Mouse (Mus musculus): Measurements from ENCODE around the gene Ttc26.
"Not testable (repeated sequence)": the region's sequence is repeated elsewhere in the genome, so short reads cannot be mapped to it uniquely, and the experiment has no call there.

Ttc26 gene

DNA sequence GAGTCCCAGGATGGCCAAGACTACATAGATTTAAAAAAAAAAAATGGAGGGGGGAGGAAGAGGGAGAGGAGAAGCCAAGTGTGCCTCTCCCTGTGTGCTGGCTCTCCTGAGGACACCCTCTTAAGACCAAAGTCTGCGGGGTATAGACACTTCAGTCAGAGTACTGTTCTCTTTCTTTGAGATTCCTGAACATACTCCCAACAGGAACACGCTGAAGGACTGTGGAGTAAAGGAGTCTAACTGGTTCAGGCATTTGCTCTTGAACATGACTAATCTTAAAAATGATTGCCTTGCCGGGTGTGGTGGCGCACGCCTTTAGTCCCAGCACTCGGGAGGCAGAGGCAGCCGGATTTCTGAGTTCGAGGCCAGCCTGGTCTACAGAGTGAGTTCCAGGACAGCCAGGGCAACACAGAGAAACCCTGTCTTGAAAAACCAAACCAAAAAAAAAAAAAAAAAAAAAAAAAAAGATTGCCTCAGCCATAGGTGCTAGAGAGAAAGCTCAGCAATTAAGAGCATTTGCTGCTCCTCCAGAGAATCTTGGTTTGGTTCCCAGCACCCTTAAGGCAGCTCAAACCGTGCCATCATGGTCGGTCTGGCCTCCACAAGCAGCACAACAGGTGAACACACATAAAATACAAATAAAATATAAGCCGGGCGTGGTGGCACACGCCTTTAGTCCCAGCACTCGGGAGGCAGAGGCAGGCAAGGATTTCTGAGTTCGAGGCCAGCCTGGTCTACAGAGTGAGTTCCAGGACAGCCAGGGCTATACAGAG is 24.4 kb upstream of the Ttc26 start:
- not testable (repeated sequence) for DNase-seq

GRCm38 (mm10) chr6:38357603-38358252 is 23.5 kb upstream of the Ttc26 start:
- DNase-seq: no peak

DNA sequence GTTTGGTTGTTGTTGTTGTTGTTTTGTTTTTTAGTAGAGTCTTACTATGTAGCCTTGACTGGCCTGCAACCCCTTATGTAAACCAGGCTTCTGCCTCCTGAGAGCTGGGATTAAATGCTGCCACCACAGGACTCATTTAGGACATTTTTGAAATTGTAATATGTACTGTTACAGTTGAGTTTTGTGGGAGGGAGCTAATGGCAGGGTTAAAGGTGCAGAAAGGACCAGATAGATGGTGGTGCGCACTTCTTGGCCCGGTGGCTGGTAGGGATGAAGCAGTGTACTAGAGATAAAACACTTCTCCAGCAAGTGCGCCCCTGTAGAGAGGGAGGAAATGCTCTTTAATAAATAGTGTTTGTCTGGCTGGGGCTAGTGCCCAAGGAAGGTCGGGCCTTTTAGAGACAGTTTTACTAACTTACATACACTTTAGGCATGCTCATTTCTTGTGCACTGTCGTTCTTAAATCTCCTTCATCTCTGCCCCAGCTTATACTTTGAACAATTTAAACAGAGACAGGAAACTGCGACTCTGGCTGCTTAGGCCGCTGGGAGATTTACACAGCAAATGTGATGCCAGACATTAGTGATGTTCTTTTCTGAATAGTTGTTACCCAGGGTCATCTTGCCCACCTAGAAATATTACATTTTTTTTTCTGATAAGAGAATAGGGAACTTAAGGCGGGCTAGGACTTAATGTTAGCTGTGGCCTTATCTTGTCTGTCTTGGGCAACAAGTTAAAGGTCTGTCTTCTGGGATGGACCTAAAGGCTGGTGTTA is 22.8 kb upstream of the Ttc26 start:
- no peak for DNase-seq

DNA sequence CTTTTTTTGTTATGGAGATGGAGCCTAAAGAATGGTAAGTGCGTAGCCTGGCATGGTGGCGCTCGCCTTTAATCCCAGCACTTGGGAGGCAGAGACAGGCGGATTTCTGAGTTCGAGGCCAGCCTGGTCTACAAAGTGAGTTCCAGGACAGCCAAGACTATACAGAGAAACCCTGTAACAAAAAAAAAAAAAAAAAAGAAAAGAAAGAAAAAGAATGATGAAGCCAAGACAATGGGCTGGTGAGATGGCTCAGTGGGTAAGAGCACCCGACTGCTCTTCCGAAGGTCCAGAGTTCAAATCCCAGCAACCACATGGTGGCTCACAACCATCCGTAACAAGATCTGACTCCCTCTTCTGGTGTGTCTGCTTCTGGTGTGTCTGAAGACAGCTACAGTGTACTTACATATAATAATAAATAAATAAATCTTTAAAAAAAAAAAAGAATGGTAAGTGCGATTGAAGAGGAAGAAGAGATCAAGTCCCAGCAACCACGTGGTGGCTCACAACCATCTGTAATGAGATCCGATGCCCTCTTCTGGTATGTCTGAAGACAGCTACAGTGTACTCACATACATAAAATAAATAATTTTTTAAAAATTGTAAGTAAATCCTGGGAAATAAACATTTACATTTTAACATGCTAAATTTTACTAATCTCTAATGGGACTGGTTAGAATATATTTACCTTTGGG is 22.1 kb upstream of the Ttc26 start:
- DNase-seq: not testable (repeated sequence)

DNA sequence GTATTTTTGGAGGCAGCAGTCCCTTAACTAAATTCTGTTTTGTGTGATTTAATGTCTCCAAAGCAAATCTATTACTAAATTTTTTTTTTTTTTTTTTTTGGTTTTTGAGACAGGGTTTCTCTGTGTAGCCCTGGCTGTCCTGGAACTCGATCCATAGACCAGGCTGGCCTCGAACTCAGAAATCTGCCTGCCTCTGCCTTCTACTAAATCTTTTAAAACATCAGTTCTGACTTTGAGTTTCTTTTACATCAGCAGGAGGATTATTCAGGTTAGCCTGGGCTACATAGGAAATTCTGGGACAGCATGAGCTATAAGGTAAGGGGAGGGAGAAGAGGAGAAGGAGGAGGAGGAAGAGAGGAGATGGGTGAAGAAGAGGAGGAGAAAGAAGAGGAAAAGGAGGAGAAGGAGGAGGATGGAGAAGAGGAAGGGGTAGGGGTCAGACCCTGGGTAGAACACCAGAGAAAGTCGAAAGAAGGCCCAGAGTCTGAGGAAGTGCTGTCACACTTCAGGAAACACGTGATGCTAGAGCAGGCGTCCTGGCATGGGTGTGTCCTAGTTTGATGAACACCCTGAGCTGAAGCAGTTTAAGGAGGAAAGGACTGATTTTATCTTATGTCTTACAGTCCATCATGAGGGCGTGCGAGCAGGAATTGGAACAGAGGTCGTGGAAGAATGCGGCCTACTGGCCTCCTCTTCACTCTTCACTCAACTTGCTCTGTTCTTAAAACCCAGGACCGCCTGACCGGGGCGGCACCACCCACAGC is 21.4 kb upstream of the Ttc26 start:
- DNase-seq: no peak

DNA sequence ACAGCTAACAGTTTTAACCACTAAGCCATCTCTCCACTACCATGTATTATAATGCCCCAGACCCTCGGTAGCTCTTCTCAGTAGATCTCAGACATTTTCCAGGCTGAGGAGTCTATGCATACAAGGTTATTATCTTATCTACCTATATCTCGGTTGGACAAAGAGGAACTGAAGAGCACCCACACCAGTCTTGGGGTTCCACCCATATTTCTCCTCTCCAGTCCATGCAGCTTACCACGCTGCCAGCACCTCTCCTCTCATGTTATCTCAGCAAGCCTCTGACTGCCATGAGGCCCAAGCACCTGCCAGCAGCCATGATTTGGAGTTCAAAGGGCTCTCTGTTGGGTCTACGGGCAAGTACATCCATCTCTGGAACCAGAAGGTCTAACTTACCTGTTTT is 20.2 kb upstream of the Ttc26 start:
- DNase-seq: no peak

- no peak for DNase-seq
These were observed 19.3 kb upstream of the Ttc26 start for GRCm38 (mm10) chr6:38361937-38362336.

- no peak for DNase-seq
These were observed 17.9 kb upstream of the Ttc26 start for GRCm38 (mm10) chr6:38363370-38363769.

GRCm38 (mm10) chr6:38364121-38364520 is 17.1 kb upstream of the Ttc26 start:
- no peak for DNase-seq

DNA sequence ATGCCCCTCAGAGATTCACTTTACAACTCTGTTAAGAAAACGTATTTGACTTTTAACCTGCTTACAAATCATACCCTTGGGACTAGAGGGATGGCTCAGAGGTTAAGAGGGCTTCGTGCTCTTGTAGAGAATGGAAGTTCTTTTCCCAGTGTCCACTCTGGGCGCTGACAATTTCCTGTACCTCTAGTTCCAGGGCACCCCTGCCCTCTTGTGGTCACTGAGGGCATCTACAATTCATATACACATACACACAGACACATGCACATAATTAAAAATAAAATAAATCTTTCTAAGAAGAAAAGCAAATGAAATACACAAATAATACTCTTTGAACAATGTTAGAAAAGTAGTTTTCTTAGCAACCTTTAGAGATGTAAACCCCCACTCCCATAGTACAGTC is 11.3 kb upstream of the Ttc26 start:
- no peak for DNase-seq

DNA sequence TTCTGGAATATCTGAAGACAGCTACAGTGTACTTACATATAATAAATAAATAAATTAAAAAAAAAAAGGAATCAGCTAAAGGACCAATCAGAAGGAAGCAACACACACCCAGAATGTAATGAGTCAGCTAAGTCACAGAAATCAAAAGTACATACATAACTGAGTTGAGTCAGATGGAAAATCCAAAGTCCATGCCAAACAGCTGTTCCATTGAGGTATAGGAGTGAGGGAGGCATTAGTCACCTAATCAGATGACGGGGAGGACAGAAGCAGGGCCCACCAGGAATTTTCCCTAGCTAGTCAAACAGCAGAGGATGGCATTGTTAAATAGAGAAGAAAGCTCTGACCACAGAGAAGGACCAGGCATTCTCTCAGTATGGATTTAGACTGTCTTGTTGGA is 7.0 kb upstream of the Ttc26 start:
- DNase-seq: no peak

- DNase-seq: no peak
These were observed 523 bp upstream of the Ttc26 start for GRCm38 (mm10) chr6:38380764-38381128.

DNA sequence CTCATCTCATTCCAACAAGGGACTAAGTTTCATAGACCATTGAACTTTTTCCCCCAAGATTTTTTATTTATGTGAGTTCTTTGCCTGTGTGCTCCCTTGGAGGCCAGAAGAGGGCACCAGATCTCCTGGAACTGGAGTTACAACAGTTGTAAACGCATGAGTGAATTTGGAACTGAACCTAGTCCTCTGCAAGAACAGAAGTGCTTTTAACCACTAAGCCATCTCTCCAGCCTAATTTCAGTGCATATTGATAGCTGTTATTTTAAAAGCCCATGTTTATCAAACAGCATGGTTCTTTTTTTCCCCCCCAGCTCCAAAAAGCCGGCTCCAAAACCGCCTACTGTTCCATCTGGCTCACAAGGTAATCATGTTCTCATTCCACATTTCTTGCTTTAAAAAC is 8.4 kb downstream of the Ttc26 start:
- peak; percentile 14 for DNase-seq

GRCm38 (mm10) chr6:38432457-38432856 is 51.2 kb downstream of the Ttc26 start:
- DNase-seq: not testable (repeated sequence)

- peak; percentile 97 for DNase-seq
These were observed 52.2 kb downstream of the Ttc26 start, which contains the start of gene Ubn2 for GRCm38 (mm10) chr6:38433261-38434033. Ubn2 (plus strand) TSS chr6:38433950.

DNA sequence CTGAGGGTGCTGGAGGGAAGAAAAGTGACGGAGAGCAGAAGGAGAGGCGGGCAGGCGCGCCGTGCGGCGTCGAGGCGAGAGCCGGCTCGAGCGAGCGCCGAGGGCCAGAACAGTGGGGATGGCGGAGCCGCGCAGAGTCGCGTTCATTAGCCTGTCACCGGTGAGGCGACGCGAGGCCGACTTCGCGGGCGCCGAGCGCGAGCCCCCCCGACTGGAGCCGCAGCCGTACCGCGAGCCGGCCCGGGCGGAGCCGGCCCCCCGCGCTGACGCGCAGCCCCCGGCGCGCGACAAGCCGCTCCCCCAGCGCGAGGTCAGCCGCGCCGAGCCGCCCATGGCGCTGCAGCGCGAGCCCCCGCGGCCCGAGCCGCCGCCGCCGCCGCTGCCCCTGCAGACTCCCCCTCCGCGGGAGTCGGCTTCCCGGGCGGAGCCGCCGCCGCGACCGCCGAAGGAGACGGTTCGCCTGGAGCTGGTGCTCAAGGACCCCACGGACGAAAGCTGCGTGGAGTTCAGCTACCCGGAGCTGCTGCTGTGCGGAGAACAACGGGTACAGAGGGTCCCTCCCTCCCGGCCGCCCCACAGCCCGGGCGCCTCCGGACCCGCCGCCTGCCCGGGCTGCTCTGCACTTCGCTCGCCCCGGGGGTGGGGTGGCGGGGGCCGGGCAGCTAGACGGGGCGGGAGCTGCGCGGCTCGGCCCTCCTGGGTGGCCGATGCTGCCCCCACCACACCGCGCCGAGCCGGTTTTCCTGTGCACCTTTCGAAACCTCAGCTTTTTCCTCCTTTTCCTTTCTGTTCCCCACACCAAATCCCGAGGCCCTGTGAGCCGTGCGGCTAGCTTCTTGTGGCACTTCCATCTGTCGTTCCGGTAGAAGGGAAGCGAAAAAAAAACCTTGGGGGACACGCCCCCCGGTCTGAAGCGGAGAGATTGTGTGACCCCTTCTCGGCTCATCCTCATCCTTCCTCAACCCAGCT is 53.1 kb downstream of the Ttc26 start:
- DNase-seq: peak; percentile 65

DNA sequence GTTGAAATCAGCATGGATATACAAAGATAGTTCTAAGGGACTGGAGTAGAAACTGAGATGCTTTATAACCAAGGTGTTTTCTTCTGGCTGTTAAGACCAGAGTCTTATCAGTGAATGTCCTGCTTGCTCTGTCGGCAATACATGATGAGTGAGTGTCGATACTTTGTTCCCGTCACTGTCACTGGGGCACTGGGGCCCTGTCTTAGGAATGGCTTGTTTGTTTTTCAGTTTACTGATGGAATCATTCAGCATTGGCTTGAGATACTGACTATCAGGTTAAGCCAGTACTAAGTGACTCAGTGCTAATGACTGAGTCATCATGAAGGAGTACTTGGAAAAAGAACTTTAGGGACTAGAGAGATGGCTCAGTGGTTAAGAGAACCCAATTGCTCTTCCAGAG is 62.6 kb downstream of the Ttc26 start:
- no peak for DNase-seq

- no peak for DNase-seq
These were observed 67.0 kb downstream of the Ttc26 start for GRCm38 (mm10) chr6:38448295-38448694.

GRCm38 (mm10) chr6:38453049-38453448 is 71.8 kb downstream of the Ttc26 start:
- no peak for DNase-seq

GRCm38 (mm10) chr6:38456425-38456824 is 75.2 kb downstream of the Ttc26 start:
- DNase-seq: not testable (repeated sequence)
